Mouse (Mus musculus) lung, postnatal 25 days (tissue): Measurements from ENCODE around the gene Ltbp4.

Experiments
- DNase-seq: peaks from one replicate; pipeline ENCODE4 v3.0.0; 2022; ENCODE audit warnings: low spot score

Ltbp4 gene

GRCm38 (mm10) chr7:27355745-27356240, 18.3 kb upstream of the Ltbp4 start, which contains the start of gene Shkbp1:
Gene Shkbp1, minus strand, starts transcription at chr7:27356019.
- peak; percentile 94 for DNase-seq

- no peak for DNase-seq
These were observed 17.8 kb upstream of the Ltbp4 start for GRCm38 (mm10) chr7:27355261-27355660.

GRCm38 (mm10) chr7:27354783-27355182, 17.3 kb upstream of the Ltbp4 start:
- DNase-seq: no peak

GRCm38 (mm10) chr7:27354144-27354543, 16.7 kb upstream of the Ltbp4 start:
- no peak for DNase-seq

- DNase-seq: no peak
These were observed 8.0 kb upstream of the Ltbp4 start for GRCm38 (mm10) chr7:27345444-27345843.

GRCm38 (mm10) chr7:27342595-27342994, 5.1 kb upstream of the Ltbp4 start:
- no peak for DNase-seq

- DNase-seq: no peak
These were observed 2.0 kb upstream of the Ltbp4 start for GRCm38 (mm10) chr7:27339519-27339918.

GRCm38 (mm10) chr7:27339114-27339513, 1.6 kb upstream of the Ltbp4 start:
- no peak for DNase-seq

GRCm38 (mm10) chr7:27335928-27336823, 1.3 kb downstream of the Ltbp4 start:
- peak; percentile 92 for DNase-seq

- DNase-seq: no peak
These were observed 2.3 kb downstream of the Ltbp4 start for GRCm38 (mm10) chr7:27335011-27335720.

- DNase-seq: no peak
These were observed 3.0 kb downstream of the Ltbp4 start for GRCm38 (mm10) chr7:27334405-27334911.

- DNase-seq: no peak
These were observed 4.1 kb downstream of the Ltbp4 start for GRCm38 (mm10) chr7:27333316-27333941.

- peak; percentile 92 for DNase-seq
These were observed 4.9 kb downstream of the Ltbp4 start for GRCm38 (mm10) chr7:27332353-27333199.

- DNase-seq: no peak
These were observed 5.6 kb downstream of the Ltbp4 start for GRCm38 (mm10) chr7:27331854-27332253.

- peak; percentile 67 for DNase-seq
These were observed 6.0 kb downstream of the Ltbp4 start for GRCm38 (mm10) chr7:27331541-27331851.

GRCm38 (mm10) chr7:27330709-27331540, 6.6 kb downstream of the Ltbp4 start:
- peak; percentile 97 for DNase-seq

- DNase-seq: no peak
These were observed 7.5 kb downstream of the Ltbp4 start for GRCm38 (mm10) chr7:27329981-27330380.

- peak; percentile 89 for DNase-seq
These were observed 8.1 kb downstream of the Ltbp4 start for GRCm38 (mm10) chr7:27329326-27329947.

- DNase-seq: peak; percentile 44
These were observed 8.8 kb downstream of the Ltbp4 start for GRCm38 (mm10) chr7:27328648-27329047.

- no peak for DNase-seq
These were observed 9.3 kb downstream of the Ltbp4 start for GRCm38 (mm10) chr7:27328161-27328560.
